Mouse (Mus musculus) limb, embryonic 15.5 days (tissue): Measurements from ENCODE around the gene Stk38. TPM values are rescaled to one million over a fixed set of nuclear protein-coding genes. Genes with fewer than 3 reads are reported as not detected.
A peak's percentile ranks its signal among the peaks of the same experiment; 100 is the strongest.
"Not testable (repeated sequence)": the region's sequence is repeated elsewhere in the genome, so short reads cannot be mapped to it uniquely, and the experiment has no call there.

ENCODE experiments used
- ATAC-seq: fragments of 200-750 bp; cut with Nextera tagmentation; 2 replicates; pipeline ENCODE4 v1.8.0; 2017; ENCODE audit warnings: low read depth, moderate TSS enrichment; ENCODE audit not compliant: insufficient number of reproducible peaks, low FRiP score, low TSS enrichment
- H3K27ac ChIP-seq: fragments of 300-500 bp; sonication (generic); 2 replicates; pipeline ENCODE4 v1.5.1; 2015; ENCODE audit warnings: moderate library complexity, mild to moderate bottlenecking, inconsistent platforms
- H3K27me3 ChIP-seq: fragments of 300-500 bp; sonication (generic); 2 replicates; pipeline ENCODE4 v1.6.1; 2015; ENCODE audit warnings: inconsistent platforms
- H3K36me3 ChIP-seq: fragments of 300-500 bp; sonication (generic); 2 replicates; pipeline ENCODE4 v1.6.1; 2015; ENCODE audit warnings: inconsistent platforms
- H3K4me1 ChIP-seq: fragments of 300-500 bp; sonication (generic); 2 replicates; pipeline ENCODE4 v1.6.1; 2015; ENCODE audit warnings: inconsistent platforms
- H3K4me2 ChIP-seq: fragments of 300-500 bp; sonication (generic); 2 replicates; pipeline ENCODE4 v1.6.1; 2015; ENCODE audit warnings: mild to moderate bottlenecking, inconsistent platforms
- H3K4me3 ChIP-seq: fragments of 300-500 bp; sonication (generic); 2 replicates; pipeline ENCODE4 v1.5.1; 2015; ENCODE audit warnings: mild to moderate bottlenecking, inconsistent platforms
- H3K9ac ChIP-seq: fragments of 300-500 bp; sonication (generic); 2 replicates; pipeline ENCODE4 v1.6.1; 2015; ENCODE audit warnings: inconsistent platforms
- H3K9me3 ChIP-seq: fragments of 300-500 bp; sonication (generic); 2 replicates; pipeline ENCODE4 v1.6.1; 2016; ENCODE audit warnings: inconsistent platforms
- WGBS: fragments of 180-500 bp; shearing (Covaris S2); methylation state at CpG from one replicate; pipeline ENCODE4 v1.1.7; 2015; 5-methylcytosine and 5-hydroxymethylcytosine counted together
- polyA plus RNA-seq: library from polyadenylated mRNA; unstranded; fragments of >200 nt; fragmentation: Nextera tagmentation; extraction: Ambion mirVana; gene quantifications from 2 replicates; pipeline ENCODE4 v1.2.1, GENCODE M21; 2015

Gene Stk38
- polyA plus RNA-seq, 1 experiment from 2014 or later = 104 TPM

GRCm38 (mm10) chr17:29034264-29034663, 26.5 kb upstream of the Stk38 start:
- H3K4me2 ChIP-seq = peak overlapping the region; percentile 69
- peak overlapping the region; percentile 70 for H3K4me3 ChIP-seq
- no peaks in the 10 kb centered on the region for H3K9me3 ChIP-seq
- no peaks in the 10 kb centered on the region for H3K27me3 ChIP-seq
- peaks cover 27% of the 10 kb centered on the region for H3K36me3 ChIP-seq
- peak overlapping the region; percentile 76 for H3K9ac ChIP-seq
- no peak for ATAC-seq
- peaks cover 17% of the 10 kb centered on the region for H3K4me1 ChIP-seq
- peak overlapping the region; percentile 99; the same call in 1 of the 2 replicates for H3K27ac ChIP-seq

- peak overlapping the region; percentile 70 for H3K4me3 ChIP-seq
- no peaks in the 10 kb centered on the region for H3K27me3 ChIP-seq
- WGBS = under 1% methylated on average over 6 of the region's 6 CpGs
- H3K4me2 ChIP-seq = peak overlapping the region; percentile 69
- no peaks in the 10 kb centered on the region for H3K9me3 ChIP-seq
- H3K36me3 ChIP-seq = peaks cover 22% of the 10 kb centered on the region
- peaks cover 17% of the 10 kb centered on the region for H3K4me1 ChIP-seq
- peak overlapping the region; percentile 99 for H3K27ac ChIP-seq
- no peak for ATAC-seq
- H3K9ac ChIP-seq = peak overlapping the region; percentile 76
Observed at GRCm38 (mm10) chr17:29033569-29034061, 25.8 kb upstream of the Stk38 start.

GRCm38 (mm10) chr17:29032274-29033069, 24.7 kb upstream of the Stk38 start, which contains the start of gene Srsf3:
Srsf3 (plus strand) TSS chr17:29032628.
- Histone ChIP-seq H3K36me3 (peaks cover 13% of the 10 kb centered on the region), H3K4me3 (peak within 1 kb of the TSS; percentile 70), H3K9me3 (no peaks in the 10 kb centered on the region), H3K27ac (peak within 1 kb of the TSS; percentile 99), H3K4me2 (peak within 1 kb of the TSS; percentile 69), H3K9ac (peak within 1 kb of the TSS; percentile 91), H3K27me3 (no peaks in the 10 kb centered on the region), H3K4me1 (peaks cover 13% of the 10 kb centered on the region)
- WGBS = under 1% methylated on average over 77 of the region's 77 CpGs
- peak; percentile 99 for ATAC-seq

GRCm38 (mm10) chr17:29031771-29032273, 24.0 kb upstream of the Stk38 start:
- 0% methylated on average over 26 of the region's 26 CpGs for WGBS
- ATAC-seq = no peak
- H3K27me3 ChIP-seq = no peaks in the 10 kb centered on the region
- peaks cover 7% of the 10 kb centered on the region for H3K36me3 ChIP-seq
- H3K27ac ChIP-seq = peak overlapping the region; percentile 99
- H3K4me3 ChIP-seq = peak overlapping the region; percentile 70
- peak overlapping the region; percentile 69 for H3K4me2 ChIP-seq
- no peaks in the 10 kb centered on the region for H3K9me3 ChIP-seq
- peak overlapping the region; percentile 91 for H3K9ac ChIP-seq
- H3K4me1 ChIP-seq = peaks cover 13% of the 10 kb centered on the region

GRCm38 (mm10) chr17:29031085-29031711, 23.4 kb upstream of the Stk38 start:
- Histone ChIP-seq H3K27ac (peak overlapping the region; percentile 99), H3K4me3 (peak overlapping the region; percentile 70), H3K4me2 (peak overlapping the region; percentile 69), H3K4me1 (peaks cover 16% of the 10 kb centered on the region), H3K9ac (peak overlapping the region; percentile 91)
- WGBS = 48% methylated on average over 7 of the region's 7 CpGs
- H3K27me3 ChIP-seq, ATAC-seq, H3K36me3 ChIP-seq, H3K9me3 ChIP-seq: not testable (repeated sequence)

GRCm38 (mm10) chr17:29030321-29031034, 22.7 kb upstream of the Stk38 start:
- ATAC-seq = no peak
- H3K27me3 ChIP-seq = no peaks in the 10 kb centered on the region

GRCm38 (mm10) chr17:29026652-29027356, 19.0 kb upstream of the Stk38 start:
- Histone ChIP-seq H3K27me3 (no peaks in the 10 kb centered on the region), H3K9ac (no peak overlapping the region), H3K4me2 (no peak overlapping the region), H3K4me1 (peaks cover 37% of the 10 kb centered on the region), H3K36me3 (no peaks in the 10 kb centered on the region), H3K4me3 (no peak overlapping the region), H3K9me3 (no peaks in the 10 kb centered on the region), H3K27ac (peak overlapping the region; percentile 84)
- peak; percentile 30 for ATAC-seq
- 45% methylated on average over 5 of the region's 5 CpGs for WGBS

More at GRCm38 (mm10) chr17:29030321-29031034, 22.7 kb upstream of the Stk38 start:
- Histone ChIP-seq H3K9me3 (no peaks in the 10 kb centered on the region), H3K4me3 (no peak overlapping the region), H3K4me1 (peaks cover 18% of the 10 kb centered on the region), H3K36me3 (no peaks in the 10 kb centered on the region), H3K27ac (no peak overlapping the region), H3K9ac (no peak overlapping the region), H3K4me2 (no peak overlapping the region)
- 87% methylated on average over 6 of the region's 6 CpGs for WGBS

GRCm38 (mm10) chr17:29024896-29025565, 17.2 kb upstream of the Stk38 start:
- Histone ChIP-seq H3K27me3 (no peaks in the 10 kb centered on the region), H3K9me3 (no peaks in the 10 kb centered on the region), H3K4me3 (no peak overlapping the region), H3K4me1 (peaks cover 34% of the 10 kb centered on the region), H3K4me2 (no peak overlapping the region), H3K27ac (no peak overlapping the region), H3K9ac (no peak overlapping the region), H3K36me3 (no peaks in the 10 kb centered on the region)
- no peak for ATAC-seq
- 27% methylated on average over 10 of the region's 10 CpGs for WGBS

- no peak for ATAC-seq
- H3K4me2 ChIP-seq = no peak overlapping the region
- H3K4me1 ChIP-seq = peaks cover 38% of the 10 kb centered on the region
Observed at GRCm38 (mm10) chr17:29024047-29024892, 16.5 kb upstream of the Stk38 start.

GRCm38 (mm10) chr17:29023346-29023745, 15.6 kb upstream of the Stk38 start:
- Histone ChIP-seq H3K4me3 (no peak overlapping the region), H3K4me1 (peaks cover 44% of the 10 kb centered on the region), H3K27ac (no peak overlapping the region), H3K27me3 (no peaks in the 10 kb centered on the region), H3K4me2 (no peak overlapping the region), H3K9ac (no peak overlapping the region), H3K36me3 (no peaks in the 10 kb centered on the region), H3K9me3 (no peaks in the 10 kb centered on the region)
- ATAC-seq = no peak
- 86% methylated on average over 6 of the region's 6 CpGs for WGBS

More at GRCm38 (mm10) chr17:29024047-29024892, 16.5 kb upstream of the Stk38 start:
- WGBS = 69% methylated on average over 22 of the region's 22 CpGs
- Histone ChIP-seq H3K4me3 (no peak overlapping the region), H3K36me3 (no peaks in the 10 kb centered on the region), H3K9ac (no peak overlapping the region), H3K27ac (no peak overlapping the region), H3K27me3 (no peaks in the 10 kb centered on the region), H3K9me3 (no peaks in the 10 kb centered on the region)
